Mouse (Mus musculus) bone marrow macrophage, adult 2 months (primary cell): ENCODE data around the gene Srsf3. TPM values are rescaled to one million over a fixed set of nuclear protein-coding genes. Genes with fewer than 3 reads are reported as not detected.

Source experiments
- H3K27ac ChIP-seq: 2 replicates; pipeline ENCODE4 v1.5.1; 2012; ENCODE audit warnings: low read depth, low read length; ENCODE audit not compliant: insufficient read depth
- H3K4me1 ChIP-seq: 2 replicates; pipeline ENCODE4 v1.6.1; 2012; ENCODE audit warnings: low read length; ENCODE audit not compliant: control insufficient read depth, insufficient read depth
- H3K4me3 ChIP-seq: 2 replicates; pipeline ENCODE4 v1.5.1; 2012; ENCODE audit warnings: mild to moderate bottlenecking, low read length, moderate library complexity; ENCODE audit not compliant: insufficient read depth
- CTCF ChIP-seq: IDR thresholded peaks from 2 replicates; pipeline ENCODE4 v1.5.1; 2012; ENCODE audit warnings: low read depth, mild to moderate bottlenecking, low read length, moderate library complexity
- POLR2A ChIP-seq: IDR thresholded peaks from 2 replicates; pipeline ENCODE4 v1.6.1; 2012; ENCODE audit warnings: mild to moderate bottlenecking, low read depth, low read length, borderline replicate concordance
- polyA plus RNA-seq: library from polyadenylated mRNA; stranded (reverse); fragments of >200 nt; gene quantifications from 2 replicates; pipeline ENCODE4 v1.2.4, GENCODE M21; 2012; ENCODE audit not compliant: missing spikeins, insufficient read depth, insufficient read length

Gene Srsf3
- polyA plus RNA-seq, 1 experiment: 170 TPM

- no peak overlapping the region for H3K27ac ChIP-seq
- H3K4me1 ChIP-seq: peaks cover 7% of the 10 kb centered on the region
- no peak overlapping the region for H3K4me3 ChIP-seq
- no peak for TF ChIP-seq CTCF
- TF ChIP-seq POLR2A: no peak
Observed at GRCm38 (mm10) chr17:29018292-29018984, 14.0 kb upstream of the Srsf3 start.

- H3K4me1 ChIP-seq: peaks cover 6% of the 10 kb centered on the region
- no peak overlapping the region for H3K4me3 ChIP-seq
- TF ChIP-seq POLR2A: no peak
- no peak for TF ChIP-seq CTCF
- H3K27ac ChIP-seq: no peak overlapping the region
Observed at GRCm38 (mm10) chr17:29019391-29019790, 13.0 kb upstream of the Srsf3 start.

- Histone ChIP-seq H3K27ac (no peak overlapping the region), H3K4me3 (no peak overlapping the region), H3K4me1 (peaks cover 10% of the 10 kb centered on the region)
- no peak for TF ChIP-seq POLR2A
- TF ChIP-seq CTCF: no peak
Observed at GRCm38 (mm10) chr17:29020444-29020843, 12.0 kb upstream of the Srsf3 start.

- no peak overlapping the region for H3K27ac ChIP-seq
- no peak for TF ChIP-seq POLR2A
- TF ChIP-seq CTCF: peak; percentile 18; the same call in 1 of the 2 replicates
- H3K4me3 ChIP-seq: no peak overlapping the region
- H3K4me1 ChIP-seq: peaks cover 19% of the 10 kb centered on the region
Observed at GRCm38 (mm10) chr17:29022230-29022819, 10.1 kb upstream of the Srsf3 start.

GRCm38 (mm10) chr17:29023346-29023745, 9.1 kb upstream of the Srsf3 start:
- Histone ChIP-seq H3K4me1 (peaks cover 19% of the 10 kb centered on the region), H3K27ac (no peak overlapping the region), H3K4me3 (no peak overlapping the region)
- TF ChIP-seq POLR2A (no peak), CTCF (no peak)

GRCm38 (mm10) chr17:29024047-29024892, 8.2 kb upstream of the Srsf3 start:
- TF ChIP-seq CTCF (no peak), POLR2A (no peak)
- H3K27ac ChIP-seq: no peak overlapping the region
- no peak overlapping the region for H3K4me3 ChIP-seq
- H3K4me1 ChIP-seq: peaks cover 19% of the 10 kb centered on the region

DNA sequence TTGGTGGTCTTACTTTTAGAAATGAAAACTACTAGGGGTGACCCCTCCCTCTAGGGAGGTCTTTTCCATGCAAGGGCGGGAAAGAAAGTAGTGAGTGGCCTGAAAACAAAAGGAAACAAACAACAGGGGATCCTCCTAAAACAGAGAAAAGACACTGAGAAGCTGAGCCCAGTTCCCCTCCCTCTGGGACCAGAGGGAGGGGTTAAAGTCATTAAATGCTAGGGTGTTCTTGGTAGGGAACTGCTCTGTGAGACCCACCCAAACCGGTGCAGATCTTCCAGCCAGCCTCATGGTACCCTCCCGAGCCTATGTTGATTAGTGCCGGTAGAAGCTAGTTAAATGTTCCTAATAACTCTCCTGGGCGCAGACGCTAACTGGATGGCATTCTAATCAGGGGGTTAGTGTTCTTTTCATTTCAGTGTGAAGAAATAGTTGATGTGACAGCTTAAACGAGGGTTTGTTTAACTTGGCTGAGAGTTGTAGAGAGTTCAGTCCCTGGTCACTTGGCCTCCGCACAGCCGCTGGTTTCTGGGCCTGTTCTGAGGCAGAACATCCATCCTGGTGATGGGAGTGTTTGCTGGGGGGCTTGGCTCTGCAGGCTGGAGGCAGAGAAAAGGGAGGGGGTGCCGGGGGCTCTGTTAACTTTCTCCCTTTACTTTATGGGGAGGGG, 7.4 kb upstream of the Srsf3 start:
- Histone ChIP-seq H3K27ac (no peak overlapping the region), H3K4me1 (peaks cover 19% of the 10 kb centered on the region), H3K4me3 (no peak overlapping the region)
- TF ChIP-seq POLR2A: no peak
- TF ChIP-seq CTCF: no peak

DNA sequence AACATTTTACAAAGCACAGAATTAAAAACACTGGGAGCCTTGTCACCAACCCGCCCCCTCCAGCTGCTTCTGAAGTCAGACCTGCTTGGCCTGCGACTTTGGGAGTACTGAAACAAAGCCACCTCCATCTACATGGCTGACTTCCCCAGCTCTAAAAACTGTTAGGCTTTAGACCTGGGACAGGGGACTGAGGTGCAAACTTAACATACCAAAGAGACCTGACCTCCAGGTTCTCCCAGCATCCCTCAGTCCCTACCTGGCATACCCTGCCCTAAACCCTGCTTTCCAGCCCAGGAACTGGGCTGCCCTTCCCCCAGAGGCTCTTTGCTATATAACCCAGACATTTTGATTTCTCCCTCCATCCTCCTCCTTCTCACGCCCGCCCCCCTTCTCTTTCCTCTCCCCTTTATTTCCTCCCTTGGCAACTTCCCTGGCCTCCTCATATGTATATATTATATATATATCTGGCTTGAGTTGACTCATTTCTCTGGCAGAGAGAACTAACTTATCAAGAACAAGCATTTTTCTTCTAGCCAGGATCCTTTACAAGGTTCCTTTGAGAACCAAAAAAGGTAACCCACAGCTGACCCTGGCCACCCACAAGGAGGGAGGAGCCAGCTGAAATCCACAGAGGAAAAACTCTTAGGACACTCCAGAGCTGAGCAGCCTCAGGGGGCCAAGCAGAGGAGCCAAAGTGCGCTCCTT, 5.6 kb upstream of the Srsf3 start:
- Histone ChIP-seq H3K4me3 (no peak overlapping the region), H3K4me1 (peaks cover 19% of the 10 kb centered on the region), H3K27ac (no peak overlapping the region)
- TF ChIP-seq CTCF (no peak), POLR2A (no peak)
